Mouse (Mus musculus): Measurements from ENCODE around the gene Zfp972. TPM values are rescaled to one million over a fixed set of nuclear protein-coding genes. Genes with fewer than 3 reads are reported as not detected.
"Not testable (repeated sequence)": the region's sequence is repeated elsewhere in the genome, so short reads cannot be mapped to it uniquely, and the experiment has no call there.

Zfp972 gene
- 1 to 10 TPM in 1 of 2 experiments, under 1 TPM in 1; 0.44 to 1.1 TPM for total RNA-seq (2021)
- long read RNA-seq, experiment 1, partial matches to known transcripts, result 0 of 1 reads
- long read RNA-seq, experiment 1, other reads (novel, unspliced or antisense), result 1 of 1 reads
- long read RNA-seq, experiment 2, result 0 reads

GRCm38 (mm10) chr2:177925563-177926103 is at the start of gene Zfp972:
Gene Zfp972 (minus strand): TSS chr2:177925613.
- intact Hi-C loops (cut with DNase I); DNase-seq: not testable (repeated sequence)

DNA sequence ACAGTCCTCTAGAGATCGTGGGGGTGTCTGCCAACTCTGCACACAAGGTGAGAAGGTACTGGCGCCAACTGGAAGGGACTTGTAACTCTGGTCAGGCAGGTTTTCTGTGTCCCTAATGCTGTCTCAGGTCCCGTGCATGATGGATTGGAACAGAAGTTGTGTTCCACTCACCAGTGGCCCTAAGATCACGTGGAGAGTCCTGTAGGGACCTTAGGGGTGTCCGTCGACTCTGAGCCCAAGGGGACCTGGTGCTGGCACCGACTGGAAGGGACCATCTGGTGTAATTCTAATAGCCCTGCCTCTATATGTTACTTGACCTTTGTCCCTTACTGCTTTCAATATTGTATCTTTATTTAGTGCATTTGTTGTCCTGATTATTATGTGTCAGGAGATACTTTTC is 49.4 kb upstream of the Zfp972 start:
- intact Hi-C loops (cut with DNase I); DNase-seq: not testable (repeated sequence)

DNA sequence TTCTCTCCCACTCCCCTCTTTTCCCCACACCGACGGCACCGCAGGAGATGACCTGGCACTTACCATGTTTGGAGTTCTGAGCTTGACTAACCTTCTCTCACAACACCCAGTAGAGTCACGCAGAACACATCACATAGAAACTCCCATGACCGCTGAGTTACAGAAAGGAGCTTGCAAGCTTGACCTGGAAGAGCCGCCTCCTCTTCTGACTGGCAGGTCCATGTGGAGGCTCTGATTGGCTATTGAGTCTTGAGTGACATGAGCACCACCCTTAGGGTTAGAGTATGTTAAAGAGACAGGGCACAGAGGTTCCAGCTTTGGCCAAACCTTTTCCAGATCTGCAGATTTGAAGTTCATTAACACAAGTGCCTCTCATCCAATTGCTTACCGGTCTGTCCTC is 31.7 kb upstream of the Zfp972 start, which contains the start of gene Gm14326:
Gm14326 (minus strand) TSS at position 153 of the 400 bp plus-strand sequence.
- peak; percentile 79 to 80 for DNase-seq
- intact Hi-C loops (cut with DNase I), result not testable (repeated sequence)

DNA sequence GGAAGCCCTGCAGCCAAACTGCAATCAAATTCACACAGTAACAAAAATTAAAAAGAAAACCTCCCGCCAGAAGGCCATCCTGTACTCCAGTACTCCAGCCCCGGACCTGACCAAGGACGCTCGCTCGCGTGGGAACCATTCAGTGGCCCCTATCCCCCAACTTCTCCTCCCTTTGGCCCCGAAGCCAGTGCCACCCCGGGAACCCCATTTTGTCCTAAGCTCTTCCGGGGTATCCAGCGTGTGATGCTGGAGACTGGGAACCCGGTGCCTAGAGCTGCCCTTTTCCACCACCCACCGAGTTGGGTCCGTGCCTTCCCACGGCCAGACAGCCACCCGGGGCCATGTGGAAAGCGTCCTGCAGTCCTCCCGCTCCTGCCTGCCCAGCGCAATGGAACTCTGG is 31.3 kb upstream of the Zfp972 start:
- intact Hi-C loops (cut with DNase I), result not testable (repeated sequence)
- peak; percentile 20 to 29 for DNase-seq

- DNase-seq; intact Hi-C loops (cut with DNase I): not testable (repeated sequence)
Observed at GRCm38 (mm10) chr2:177903276-177903675, 22.1 kb downstream of the Zfp972 start.

DNA sequence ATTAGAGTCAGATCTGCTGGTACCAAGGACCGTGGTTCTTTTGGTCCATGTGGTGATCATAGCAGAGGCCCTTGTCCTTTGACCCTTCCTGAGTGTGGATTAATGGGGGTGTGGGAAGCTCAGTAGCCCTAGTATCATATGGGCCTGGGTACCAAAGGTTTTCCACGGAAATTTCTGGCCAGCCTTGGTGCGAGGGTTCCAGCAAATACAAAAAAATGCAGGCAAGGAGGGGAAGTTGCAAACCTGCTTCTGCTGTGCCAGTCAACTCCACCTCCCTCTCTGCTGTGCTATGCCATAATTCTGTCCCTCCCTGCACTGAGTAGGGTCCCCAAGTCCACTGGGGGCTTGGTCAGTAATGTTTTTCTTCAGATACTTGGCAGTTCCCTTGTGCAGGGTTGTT is 27.2 kb downstream of the Zfp972 start:
- intact Hi-C loops (cut with DNase I); DNase-seq: not testable (repeated sequence)

- DNase-seq; intact Hi-C loops (cut with DNase I): not testable (repeated sequence)
Observed at GRCm38 (mm10) chr2:177897046-177897578, 28.3 kb downstream of the Zfp972 start, which contains the start of gene Gm14327. Gene Gm14327 (plus strand): TSS chr2:177897096.

DNA sequence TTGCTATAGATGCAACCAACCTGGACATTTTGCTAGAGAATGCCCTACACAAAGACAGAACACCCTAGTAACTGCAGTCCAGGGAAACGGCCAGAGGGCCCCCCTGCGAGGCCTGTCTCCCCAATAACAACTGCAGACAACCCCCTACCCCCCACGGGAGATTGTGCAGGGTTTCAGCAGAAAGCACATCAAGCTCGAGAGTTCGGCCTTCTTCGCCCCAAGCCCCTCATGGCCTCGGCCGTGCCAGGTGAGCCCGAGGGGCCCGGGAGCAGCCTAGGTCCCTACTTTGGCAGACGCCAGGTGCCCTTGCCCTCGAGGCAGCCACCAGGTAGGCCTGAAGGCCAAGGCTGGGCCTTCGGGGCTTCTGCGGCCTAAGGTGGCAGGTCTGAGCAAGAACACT is 37.7 kb downstream of the Zfp972 start:
- DNase-seq; intact Hi-C loops (cut with DNase I): not testable (repeated sequence)

DNA sequence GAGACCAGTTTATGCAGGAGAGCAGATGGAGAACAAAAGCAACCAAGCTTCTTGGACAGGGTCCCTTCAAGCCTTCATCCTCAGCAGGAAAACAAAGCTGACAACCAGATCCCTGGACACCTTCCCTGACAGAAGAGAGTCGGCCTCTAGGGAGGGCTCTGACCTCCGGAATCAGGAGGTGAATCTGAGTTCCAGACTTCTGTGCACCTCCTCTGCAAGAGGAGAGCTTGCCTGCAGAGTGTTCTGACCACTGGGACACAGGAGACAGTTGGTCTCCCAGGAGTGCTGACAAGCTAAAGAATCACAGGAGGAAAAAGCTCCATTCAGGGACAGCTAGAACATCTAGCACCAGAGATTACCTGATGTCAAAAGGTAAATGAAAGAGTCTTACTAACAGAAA is 63.2 kb downstream of the Zfp972 start:
- DNase-seq; intact Hi-C loops (cut with DNase I): not testable (repeated sequence)

Other genes starting within 250 kb of the Zfp972 start
- gene Gm14322, start 166.3 kb downstream of the Zfp972 start, total RNA-seq (2021), result 10 to 100 TPM; 17.3 to 18.0 TPM
- 10 to 100 TPM; 73.0 to 77.6 TPM for gene Gm14325, start 85.3 kb downstream of the Zfp972 start, total RNA-seq (2021)
- gene Gm14327, start 28.5 kb downstream of the Zfp972 start, total RNA-seq (2021), result 10 to 100 TPM; 30.8 to 31.1 TPM
- gene Gm14326, start 31.7 kb upstream of the Zfp972 start, total RNA-seq (2021), result 10 to 100 TPM; 31.1 to 43.1 TPM
- 10 to 100 TPM; 61.8 to 69.7 TPM for gene Zfp971, start 97.7 kb upstream of the Zfp972 start, total RNA-seq (2021)
- 10 to 100 TPM; 10.8 to 12.4 TPM for gene Zfp931, start 152.9 kb upstream of the Zfp972 start, total RNA-seq (2021)
- gene Phactr3, start 193.4 kb upstream of the Zfp972 start, total RNA-seq (2021), result 1 to 10 TPM; 1.2 to 1.4 TPM

Data from heart, postnatal 14 days (tissue).